Mouse (Mus musculus): ENCODE data around the gene Adamtsl1. TPM values are rescaled to one million over a fixed set of nuclear protein-coding genes. Genes with fewer than 3 reads are reported as not detected.

The Adamtsl1 gene
- total RNA-seq, 2 experiments from 2014 or later, result 3.8 to 4.9 TPM

- DNase-seq, result no peak
- intact Hi-C loops (cut with DNase I), result no loop called here
These were observed 913.3 kb downstream of the Adamtsl1 start for GRCm38 (mm10) chr4:86427312-86427711.

DNA sequence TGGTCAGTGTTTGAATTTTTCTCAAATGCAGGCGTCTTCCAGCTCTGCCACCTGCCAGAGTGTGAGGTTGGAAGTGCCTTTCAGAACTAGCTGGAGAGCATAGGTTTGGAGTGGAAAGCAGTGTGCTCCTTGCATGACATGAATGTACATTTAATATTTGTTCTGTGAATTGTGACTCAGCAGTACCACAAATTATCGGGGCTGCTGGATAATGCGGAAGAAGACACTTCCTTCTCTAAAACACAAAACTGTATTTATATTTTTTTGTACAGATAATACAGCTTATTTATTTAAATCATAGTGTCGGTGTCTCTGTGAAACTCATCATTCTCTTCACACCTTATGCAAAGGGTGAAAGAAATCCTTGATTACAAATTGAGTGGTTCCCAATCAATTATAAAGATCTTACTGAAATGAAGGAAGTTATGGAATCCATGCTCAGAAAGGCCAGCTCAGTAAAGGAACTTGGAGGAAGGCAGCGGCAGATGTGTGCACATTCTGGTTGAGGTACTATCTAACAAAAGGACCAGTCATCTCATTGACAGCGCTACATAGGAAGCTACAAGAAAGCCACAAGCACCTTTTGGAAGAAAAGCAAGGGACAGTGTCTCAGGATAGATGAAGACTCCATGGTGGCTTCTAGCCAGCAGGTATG lies 914.2 kb downstream of the Adamtsl1 start:
- intact Hi-C loops (cut with DNase I), result no loop called here
- DNase-seq, result no peak

DNA sequence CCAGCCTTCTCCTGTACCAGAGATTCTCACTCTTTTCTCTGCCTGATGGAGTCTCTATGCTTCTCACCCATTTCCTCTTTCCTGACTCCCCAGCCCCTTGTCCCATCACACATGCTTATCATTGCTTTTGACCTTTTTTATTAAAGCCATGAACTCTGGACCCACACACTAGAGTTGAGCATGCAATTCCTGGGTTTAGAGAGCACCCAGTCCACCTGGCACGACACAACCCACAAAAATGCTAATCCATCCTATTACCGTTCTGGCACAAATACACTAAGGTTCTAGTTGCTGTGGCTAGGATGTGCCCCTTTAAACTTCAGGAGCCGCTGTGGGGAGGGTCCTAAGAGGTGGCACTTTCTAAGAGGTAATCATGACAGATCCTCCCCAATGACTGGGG lies 921.7 kb downstream of the Adamtsl1 start:
- intact Hi-C loops (cut with DNase I), result no loop called here
- DNase-seq, result no peak

DNA sequence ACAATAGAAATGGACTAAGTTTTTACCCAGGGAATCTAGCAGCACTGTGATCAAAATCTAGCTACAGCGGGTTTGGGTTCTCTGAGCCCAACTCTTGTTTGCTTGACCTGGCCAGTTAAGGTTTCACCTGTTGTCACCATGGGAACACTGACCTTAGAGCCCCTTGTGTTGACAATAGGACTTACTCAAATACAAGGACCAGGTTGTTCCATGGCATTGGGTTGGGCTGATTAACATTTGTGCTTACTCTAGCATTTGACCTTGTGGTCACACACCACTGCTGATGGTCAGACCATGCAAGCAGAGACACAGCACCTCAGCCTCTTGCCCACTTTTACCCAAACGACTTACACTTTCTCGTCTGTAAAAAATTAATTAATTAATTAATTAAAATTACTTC lies 922.4 kb downstream of the Adamtsl1 start:
- intact Hi-C loops (cut with DNase I), result no loop called here
- no peak for DNase-seq

DNA sequence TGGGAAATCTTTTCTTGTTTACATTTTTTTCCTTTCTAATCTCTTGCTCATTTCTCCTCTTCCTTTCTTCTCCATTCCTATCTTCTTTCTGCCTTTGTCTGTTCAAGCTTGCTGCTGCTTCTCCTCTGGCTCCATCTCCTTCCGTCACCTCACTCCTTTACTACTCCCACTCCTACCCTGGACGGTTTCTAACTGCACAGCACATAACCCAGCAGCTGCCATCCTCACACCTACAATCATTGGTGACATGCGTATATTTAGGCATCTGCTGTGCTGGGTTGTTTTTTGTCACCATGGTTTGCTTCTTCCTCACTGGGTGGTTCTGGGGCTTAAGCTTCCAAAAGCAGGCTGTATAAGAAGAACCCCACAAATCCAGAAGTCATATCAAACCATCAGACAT lies 936.5 kb downstream of the Adamtsl1 start:
- intact Hi-C loops (cut with DNase I), result no loop called here

DNA sequence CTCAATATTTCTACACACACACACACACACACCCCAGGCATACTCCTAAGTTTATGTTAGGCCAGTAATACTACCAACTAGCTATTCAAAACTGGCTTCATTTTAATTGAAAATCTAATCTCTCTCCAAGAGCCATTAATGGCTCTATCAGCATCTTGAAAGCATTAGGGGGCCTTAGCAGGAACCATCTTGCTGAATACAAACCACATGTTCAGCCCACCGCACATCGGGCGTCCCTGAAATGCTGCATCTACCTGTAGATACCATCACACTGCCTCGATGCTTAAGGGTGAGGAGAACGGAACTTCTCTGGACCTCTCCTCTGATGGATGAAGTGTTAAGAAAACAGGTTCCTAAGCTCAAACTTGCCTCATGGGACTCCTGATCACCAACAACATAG lies 950.8 kb downstream of the Adamtsl1 start:
- no peak for DNase-seq
- intact Hi-C loops (cut with DNase I), result no loop called here

More for the DNA sequence above, 936.5 kb downstream of the Adamtsl1 start:
- DNase-seq, result no peak

Measured in heart, postnatal 14 days (tissue).